Mouse (Mus musculus): ENCODE results near the gene Hebp1.

The Hebp1 gene

GRCm38 (mm10) chr6:135118183-135118582, 79.6 kb downstream of the Hebp1 start, which contains the start of gene Gprc5d:
TSS of gene Gprc5d (minus strand) at chr6:135118283.
- in situ Hi-C loops (cut with MboI, MseI), result loop anchor here (25.0 kb wide), 1 partner anchor 1406 kb away; no protein-coding TSS in a partner anchor

GRCm38 (mm10) chr6:135116479-135116878, 81.3 kb downstream of the Hebp1 start:
- in situ Hi-C loops (cut with MboI, MseI), result loop anchor here (25.0 kb wide), 1 partner anchor 1404 kb away; no protein-coding TSS in a partner anchor

GRCm38 (mm10) chr6:135113114-135113436, 84.7 kb downstream of the Hebp1 start:
- in situ Hi-C loops (cut with MboI, MseI), result loop anchor here (25.0 kb wide), 1 partner anchor 1401 kb away; no protein-coding TSS in a partner anchor

GRCm38 (mm10) chr6:135112411-135113113, 85.3 kb downstream of the Hebp1 start:
- in situ Hi-C loops (cut with MboI, MseI), result loop anchor here (25.0 kb wide), 1 partner anchor 1400 kb away; no protein-coding TSS in a partner anchor

- in situ Hi-C loops (cut with MboI, MseI), result loop anchor here (25.0 kb wide), 1 partner anchor 1395 kb away; no protein-coding TSS in a partner anchor
Observed at GRCm38 (mm10) chr6:135107014-135107413, 90.8 kb downstream of the Hebp1 start.

GRCm38 (mm10) chr6:135102736-135103303, 95.0 kb downstream of the Hebp1 start:
- in situ Hi-C loops (cut with MboI, MseI), result loop anchor here (25.0 kb wide), 1 partner anchor 1391 kb away; no protein-coding TSS in a partner anchor

- in situ Hi-C loops (cut with MboI, MseI), result loop anchor here (25.0 kb wide), 1 partner anchor 1389 kb away; no protein-coding TSS in a partner anchor
Observed at GRCm38 (mm10) chr6:135100787-135101472, 96.9 kb downstream of the Hebp1 start.

GRCm38 (mm10) chr6:135092798-135093470, 104.9 kb downstream of the Hebp1 start:
- in situ Hi-C loops (cut with MboI, MseI), result loop anchor here (5.0 kb wide), 1 partner anchor 49 kb away; no protein-coding TSS in a partner anchor

GRCm38 (mm10) chr6:135090661-135091060, 107.2 kb downstream of the Hebp1 start:
- in situ Hi-C loops (cut with MboI, MseI), result loop anchor here (5.0 kb wide), 1 partner anchor 52 kb away; no protein-coding TSS in a partner anchor

GRCm38 (mm10) chr6:135089786-135090185, 108.0 kb downstream of the Hebp1 start:
- in situ Hi-C loops (cut with MboI, MseI), result loop anchor here (5.0 kb wide), 1 partner anchor 53 kb away; no protein-coding TSS in a partner anchor

GRCm38 (mm10) chr6:135087721-135088451, 109.9 kb downstream of the Hebp1 start:
- in situ Hi-C loops (cut with MboI, MseI), result no loop called here
